Mouse (Mus musculus) intestine, postnatal 0 days (tissue): ENCODE measurements around the gene Syngr2. TPM values are rescaled to one million over a fixed set of nuclear protein-coding genes. Genes with fewer than 3 reads are reported as not detected.
A peak's percentile ranks its signal among the peaks of the same experiment; 100 is the strongest.

Experiments
- ATAC-seq: fragments of 200-750 bp; cut with Nextera tagmentation; 2 replicates; pipeline ENCODE4 v1.8.0; 2017; ENCODE audit warnings: mild to moderate bottlenecking, moderate TSS enrichment, moderate library complexity
- H3K27ac ChIP-seq: fragments of 300-500 bp; sonication (generic); 2 replicates; pipeline ENCODE4 v1.5.1; 2014; ENCODE audit warnings: mild to moderate bottlenecking, low read depth, low read length, moderate library complexity
- H3K27me3 ChIP-seq: fragments of 300-500 bp; sonication (generic); replicated peaks from 2 replicates; pipeline ENCODE4 v1.6.1; 2014; ENCODE audit warnings: low read length, mixed read lengths; ENCODE audit not compliant: control insufficient read depth, insufficient read depth
- H3K36me3 ChIP-seq: fragments of 300-500 bp; sonication (generic); 2 replicates; pipeline ENCODE4 v1.6.1; 2014; ENCODE audit warnings: mild to moderate bottlenecking, moderate library complexity; ENCODE audit not compliant: control insufficient read depth, insufficient read depth
- H3K4me1 ChIP-seq: fragments of 300-500 bp; sonication (generic); replicated peaks from 2 replicates; pipeline ENCODE4 v1.6.1; 2014; ENCODE audit warnings: antibody characterized with exemption, low read length, mixed read lengths; ENCODE audit not compliant: control insufficient read depth, insufficient read depth
- H3K4me2 ChIP-seq: fragments of 300-500 bp; sonication (generic); replicated peaks from 2 replicates; pipeline ENCODE4 v1.6.1; 2014; ENCODE audit warnings: low read depth, mild to moderate bottlenecking, moderate library complexity
- H3K4me3 ChIP-seq: fragments of 300-500 bp; sonication (generic); 2 replicates; pipeline ENCODE4 v1.5.1; 2014; ENCODE audit warnings: low read depth, low read length
- H3K9ac ChIP-seq: fragments of 300-500 bp; sonication (generic); 2 replicates; pipeline ENCODE4 v1.6.1; 2014; ENCODE audit warnings: mild to moderate bottlenecking, low read depth, low read length
- H3K9me3 ChIP-seq: fragments of 300-500 bp; sonication (generic); 2 replicates; pipeline ENCODE4 v1.6.1; 2016; ENCODE audit warnings: mixed run types; ENCODE audit not compliant: control insufficient read depth
- CTCF ChIP-seq: sonication (generic); IDR thresholded peaks from 2 replicates; pipeline ENCODE4 v1.5.1; 2016; ENCODE audit warnings: low read depth, mild to moderate bottlenecking, control low read depth, antibody characterized with exemption, moderate library complexity
- WGBS: fragments of 180-500 bp; shearing (Covaris S2); extraction: QIAGEN DNeasy Blood & Tissue Kit; methylation state at CpG from one replicate; pipeline ENCODE4 v1.1.7; 2014; 5-methylcytosine and 5-hydroxymethylcytosine counted together
- polyA plus RNA-seq: library from polyadenylated mRNA; unstranded; fragments of >200 nt; fragmentation: Nextera tagmentation; extraction: Ambion mirVana; gene quantifications from 2 replicates; pipeline ENCODE4 v1.2.1, GENCODE M21; 2015

Gene Syngr2
- polyA plus RNA-seq, 1 experiment from 2014 or later: 129 TPM

GRCm38 (mm10) chr11:117792281-117792888, 17.1 kb upstream of the Syngr2 start:
- no peaks in the 10 kb centered on the region for H3K27me3 ChIP-seq
- peak overlapping the region; percentile 13; the same call in 1 of the 2 replicates for H3K9ac ChIP-seq
- ATAC-seq: peak; percentile 74
- peak overlapping the region; percentile 65 for H3K4me2 ChIP-seq
- peak; percentile 46 for TF ChIP-seq CTCF
- peak overlapping the region; percentile 34; the same call in 1 of the 2 replicates for H3K4me3 ChIP-seq
- peak overlapping the region; percentile 85 for H3K27ac ChIP-seq
- WGBS: 5% methylated on average over 22 of the region's 22 CpGs
- H3K36me3 ChIP-seq: no peaks in the 10 kb centered on the region
- 0 out of 2 replicates have a peak, but pooled peaks cover 3% of the 10 kb centered on the region for H3K4me1 ChIP-seq
- H3K9me3 ChIP-seq: no peaks in the 10 kb centered on the region

GRCm38 (mm10) chr11:117794035-117794551, 15.4 kb upstream of the Syngr2 start:
- WGBS: 74% methylated on average over 4 of the region's 4 CpGs

GRCm38 (mm10) chr11:117796954-117797353, 12.5 kb upstream of the Syngr2 start:
- Histone ChIP-seq H3K4me2 (no peak overlapping the region), H3K27ac (no peak overlapping the region), H3K4me1 (0 out of 2 replicates have a peak, but pooled peaks cover 2% of the 10 kb centered on the region), H3K36me3 (no peaks in the 10 kb centered on the region), H3K9me3 (no peaks in the 10 kb centered on the region), H3K4me3 (no peak overlapping the region), H3K27me3 (no peaks in the 10 kb centered on the region), H3K9ac (no peak overlapping the region)
- ATAC-seq: no peak
- 46% methylated on average over 5 of the region's 5 CpGs for WGBS
- TF ChIP-seq CTCF: no peak

More at GRCm38 (mm10) chr11:117794035-117794551, 15.4 kb upstream of the Syngr2 start:
- ATAC-seq: no peak
- no peak for TF ChIP-seq CTCF
- no peak overlapping the region for H3K4me3 ChIP-seq
- H3K9ac ChIP-seq: no peak overlapping the region
- H3K4me1 ChIP-seq: 0 out of 2 replicates have a peak, but pooled peaks cover 3% of the 10 kb centered on the region
- H3K27me3 ChIP-seq: no peaks in the 10 kb centered on the region
- H3K36me3 ChIP-seq: no peaks in the 10 kb centered on the region
- H3K4me2 ChIP-seq: no peak overlapping the region
- H3K27ac ChIP-seq: no peak overlapping the region
- H3K9me3 ChIP-seq: no peaks in the 10 kb centered on the region

DNA sequence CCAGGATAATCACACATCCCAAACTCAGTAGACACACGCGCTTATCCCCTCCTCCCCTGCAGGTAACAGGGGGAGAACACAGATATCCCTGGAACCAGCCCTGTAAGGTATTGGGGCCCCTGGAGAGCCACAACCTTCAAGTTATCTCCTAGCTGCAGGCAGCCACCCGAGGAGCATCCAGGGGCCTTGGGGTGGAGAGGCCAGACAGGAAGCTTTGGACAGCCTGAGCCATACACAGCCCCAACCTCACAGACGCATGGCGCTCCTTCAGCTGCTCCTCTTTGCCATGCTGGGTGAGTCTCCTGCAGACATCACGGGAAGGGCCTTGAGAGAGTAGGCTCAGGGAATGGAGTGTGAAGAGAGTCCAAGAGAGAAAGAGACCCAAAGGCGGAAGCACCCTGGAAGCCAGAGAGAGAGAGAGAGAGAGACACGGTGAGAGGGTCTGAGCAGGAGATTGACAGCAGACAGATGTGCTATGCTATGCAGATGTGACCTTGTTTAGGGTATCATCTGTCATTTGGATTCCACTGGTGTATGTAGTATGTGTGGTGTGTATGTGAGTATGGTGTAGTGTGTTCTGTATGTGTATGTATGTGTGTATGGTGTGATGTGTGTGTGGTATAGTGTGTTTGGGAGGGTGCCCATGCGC, 11.8 kb upstream of the Syngr2 start, which contains the start of gene 6030468B19Rik:
TSS of gene 6030468B19Rik (plus strand) at position 150 of the 649 bp plus-strand sequence.
- no peak within 1 kb of the TSS for H3K4me2 ChIP-seq

DNA sequence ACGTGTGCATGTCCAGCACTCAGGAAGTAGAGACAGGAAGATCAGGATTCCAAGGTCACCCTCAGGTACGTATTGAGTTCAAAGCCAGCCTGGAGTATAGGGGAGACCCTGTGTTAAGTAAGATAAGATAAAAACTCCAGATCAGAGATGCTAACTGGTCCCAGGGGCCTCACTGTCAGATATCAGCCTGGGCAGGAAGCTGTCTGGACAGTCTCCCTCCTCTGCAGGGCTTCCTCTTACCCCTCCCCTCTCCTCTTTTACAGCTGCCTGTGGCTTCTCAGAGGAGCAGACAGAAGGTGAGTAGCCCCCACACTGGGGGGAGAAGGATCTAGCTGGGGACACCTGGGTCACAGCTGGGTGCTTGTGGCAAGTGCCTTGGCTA, 11.3 kb upstream of the Syngr2 start:
- H3K36me3 ChIP-seq: no peaks in the 10 kb centered on the region
- no peak overlapping the region for H3K27ac ChIP-seq
- TF ChIP-seq CTCF: no peak
- no peaks in the 10 kb centered on the region for H3K9me3 ChIP-seq
- no peaks in the 10 kb centered on the region for H3K4me1 ChIP-seq
- H3K4me3 ChIP-seq: no peak overlapping the region
- H3K4me2 ChIP-seq: no peak overlapping the region
- H3K9ac ChIP-seq: no peak overlapping the region
- 19% methylated on average over 2 of the region's 2 CpGs for WGBS
- no peak for ATAC-seq
- no peaks in the 10 kb centered on the region for H3K27me3 ChIP-seq

More for the DNA sequence above, 11.8 kb upstream of the Syngr2 start, which contains the start of gene 6030468B19Rik:
- Histone ChIP-seq H3K36me3 (no peaks in the 10 kb centered on the region), H3K9ac (no peak within 1 kb of the TSS), H3K9me3 (no peaks in the 10 kb centered on the region), H3K4me1 (no peaks in the 10 kb centered on the region), H3K27ac (no peak within 1 kb of the TSS), H3K27me3 (no peaks in the 10 kb centered on the region), H3K4me3 (no peak within 1 kb of the TSS)
- 63% methylated on average over 9 of the region's 9 CpGs for WGBS
- no peak for ATAC-seq
- no peak for TF ChIP-seq CTCF

DNA sequence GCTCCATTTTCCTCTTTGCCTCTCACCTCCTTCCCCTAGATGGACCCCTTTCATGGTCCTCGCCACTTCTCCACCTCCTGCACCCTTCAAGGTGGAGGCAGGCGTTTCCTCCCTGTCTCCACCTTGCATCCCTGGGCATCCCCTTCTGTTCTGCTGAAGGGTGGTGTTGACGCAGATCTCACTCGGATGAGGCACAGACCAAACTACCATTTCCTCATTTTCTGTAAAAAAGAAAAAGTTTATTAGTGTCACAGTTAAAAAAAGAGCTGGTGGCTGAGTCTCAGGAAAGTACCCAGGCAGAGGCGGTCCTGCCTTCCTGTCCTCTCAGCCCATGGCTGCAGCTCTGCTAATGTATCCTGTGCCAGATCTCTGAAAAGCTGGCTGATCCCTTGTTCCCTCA, 10.3 kb upstream of the Syngr2 start:
- no peak for TF ChIP-seq CTCF
- H3K27ac ChIP-seq: no peak overlapping the region
- 66% methylated on average over 5 of the region's 5 CpGs for WGBS

More for the DNA sequence above, 10.3 kb upstream of the Syngr2 start:
- Histone ChIP-seq H3K36me3 (no peaks in the 10 kb centered on the region), H3K4me2 (no peak overlapping the region), H3K27me3 (no peaks in the 10 kb centered on the region), H3K4me3 (no peak overlapping the region), H3K9me3 (no peaks in the 10 kb centered on the region), H3K9ac (no peak overlapping the region), H3K4me1 (no peaks in the 10 kb centered on the region)
- no peak for ATAC-seq
